Mouse (Mus musculus): Measurements from ENCODE around the gene Olfr666.

GRCm38 (mm10) chr7:104877731-104878130, 18.0 kb downstream of the Olfr666 start, which contains the start of gene Olfr665:
- no peak for TF ChIP-seq CTCF (IDR thresholded peaks at IDR 0.05; ENCODE audit: low read depth, low read length)
- no peak for TF ChIP-seq EP300 (IDR thresholded peaks at IDR 0.05; ENCODE audit: insufficient read depth, low read depth, low read length)
- no peak for TF ChIP-seq POLR2A (IDR thresholded peaks at IDR 0.05; ENCODE audit: insufficient read depth, low read length)

Data from ES-Bruce4 (cell line).